Mouse (Mus musculus): ENCODE results near the gene Apon.
"Not testable (repeated sequence)": the region's sequence is repeated elsewhere in the genome, so short reads cannot be mapped to it uniquely, and the experiment has no call there.

Gene Apon

DNA sequence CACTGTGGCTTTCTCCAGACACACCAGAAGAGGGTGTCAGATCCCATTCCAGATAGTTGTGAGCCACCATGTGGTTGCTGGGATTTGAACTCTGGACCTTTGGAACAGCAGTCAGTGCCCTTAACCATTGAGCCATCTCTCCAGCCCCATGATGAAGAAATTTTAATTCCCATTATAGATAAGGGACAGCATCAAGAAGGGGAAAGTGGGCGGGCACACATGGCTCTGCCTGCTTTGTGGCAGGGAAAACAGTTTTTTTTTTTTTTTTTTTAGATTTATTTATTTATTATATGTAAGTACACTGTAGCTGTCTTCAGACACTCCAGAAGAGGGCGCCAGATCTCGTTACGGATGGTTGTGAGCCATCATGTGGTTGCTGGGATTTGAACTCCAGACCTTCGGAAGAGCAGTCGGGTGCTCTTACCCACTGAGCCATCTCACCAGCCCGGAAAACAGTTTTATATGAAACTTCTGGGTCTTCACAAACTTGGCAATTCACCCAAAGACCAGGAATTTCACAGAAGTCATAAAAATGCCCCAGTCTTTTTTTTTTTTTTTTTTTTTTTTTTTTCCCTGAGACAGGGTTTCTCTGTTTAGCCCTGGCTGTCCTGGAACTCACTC lies 19.0 kb downstream of the Apon start:
- not testable (repeated sequence) for DNase-seq (ENCODE audit: low spot score in 2 of 2)

DNA sequence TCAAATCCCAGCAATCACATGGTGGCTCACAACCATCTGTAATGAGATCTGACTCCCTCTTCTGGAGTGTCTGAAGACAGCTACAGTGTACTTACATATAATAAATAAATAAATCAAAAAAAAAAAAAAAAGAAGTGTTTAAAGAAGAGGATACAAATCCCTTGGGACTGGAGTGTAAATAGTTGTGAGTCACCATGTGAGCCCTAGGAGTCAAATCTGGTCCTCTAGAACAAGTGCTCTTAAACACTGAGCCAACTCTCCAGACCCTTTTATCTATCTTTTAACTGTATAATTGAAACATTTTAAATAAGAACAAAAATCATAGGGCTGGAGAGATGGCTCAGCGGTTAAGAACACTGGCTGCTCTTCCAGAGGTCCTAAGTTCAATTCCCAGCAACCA lies 21.5 kb downstream of the Apon start:
- DNase-seq (ENCODE audit: low spot score in 2 of 2): not testable (repeated sequence)

DNA sequence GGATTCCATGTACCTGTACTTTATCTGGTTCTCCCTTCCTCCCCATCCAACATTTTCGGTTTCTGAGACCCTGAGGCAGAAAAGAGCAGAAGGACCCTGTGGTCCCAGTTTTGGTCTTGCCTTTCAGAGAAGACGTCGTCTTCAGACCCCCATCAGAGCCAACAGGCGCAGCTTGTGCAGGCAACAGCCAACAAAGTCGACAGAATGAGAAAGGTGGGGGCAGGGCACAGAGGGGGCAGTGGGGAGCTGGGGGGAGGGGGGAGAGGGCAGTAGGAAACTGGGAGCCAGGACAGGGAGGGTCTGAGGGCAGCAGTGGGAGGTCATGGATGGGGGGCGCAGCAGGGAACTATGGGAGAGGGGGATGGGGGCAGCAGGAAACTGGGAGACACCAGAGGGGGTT lies 24.3 kb downstream of the Apon start:
- no peak for DNase-seq (ENCODE audit: low spot score in 2 of 2)

DNA sequence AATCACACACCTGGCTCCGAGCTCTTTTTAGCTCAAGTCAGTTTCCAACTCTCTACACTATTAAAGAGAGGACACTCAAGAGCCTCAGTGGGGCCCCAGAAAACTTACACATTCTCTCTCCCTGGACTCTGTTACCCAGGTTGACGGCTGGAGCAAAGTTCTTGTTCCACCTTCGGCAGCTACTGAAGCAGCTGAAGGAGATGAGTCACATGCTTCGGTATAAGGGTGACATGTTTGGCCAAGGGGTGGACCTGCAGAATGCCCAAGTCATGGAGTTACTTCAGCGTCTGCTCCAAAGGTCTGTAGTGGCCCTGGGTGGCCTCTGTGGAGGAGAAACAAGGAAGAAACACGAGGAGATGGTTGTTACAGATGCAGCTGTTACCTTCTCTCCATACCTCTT lies 27.0 kb downstream of the Apon start:
- DNase-seq (ENCODE audit: low spot score in 2 of 2): no peak

DNA sequence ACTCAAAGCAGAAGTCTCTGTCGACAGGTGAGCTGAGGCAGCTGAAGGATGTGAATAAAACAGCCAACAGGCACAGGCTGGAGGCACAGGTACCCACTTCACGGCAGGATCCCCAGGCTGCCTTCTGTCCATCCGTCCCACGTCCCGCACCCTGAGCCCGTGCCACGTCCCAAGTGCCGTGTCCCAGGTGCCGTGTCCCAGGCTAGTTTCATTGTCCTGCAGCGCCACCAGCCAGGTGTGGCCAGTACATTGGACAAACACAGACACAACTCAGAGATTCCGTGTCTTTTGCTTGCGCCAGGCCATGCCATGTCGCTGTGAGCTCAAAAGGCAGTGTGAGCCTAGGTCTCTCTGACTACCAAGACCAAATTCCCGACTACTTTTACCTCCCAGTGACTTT lies 27.8 kb downstream of the Apon start:
- DNase-seq (ENCODE audit: low spot score in 2 of 2): no peak

DNA sequence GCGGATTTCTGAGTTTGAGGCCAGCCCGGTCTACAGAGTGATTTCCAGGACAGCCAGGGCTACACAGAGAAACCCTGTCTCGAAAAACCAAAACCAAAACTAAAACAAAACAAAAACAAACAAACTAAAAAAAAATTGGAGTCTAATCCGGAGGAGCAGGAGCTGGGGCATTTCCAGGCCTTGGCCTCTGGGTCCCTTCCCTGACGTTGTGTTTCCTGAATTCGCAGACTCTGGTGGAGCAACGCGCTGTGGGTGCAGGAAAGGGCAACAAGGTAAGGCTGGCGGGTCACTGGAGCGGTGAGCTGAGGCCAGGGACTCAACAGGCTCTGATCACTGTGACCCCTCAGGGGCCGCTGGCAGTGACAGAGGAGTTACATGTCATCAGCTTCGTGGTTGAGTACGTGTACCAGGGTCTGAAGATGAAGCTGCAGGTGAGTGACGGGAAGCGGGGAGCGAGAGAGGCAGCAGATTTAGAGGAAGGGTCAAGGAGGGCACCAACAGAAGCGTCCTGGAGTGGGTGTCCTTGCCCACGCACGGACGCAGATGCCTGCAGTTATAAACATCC lies 29.1 kb downstream of the Apon start:
- DNase-seq (ENCODE audit: low spot score in 2 of 2): no peak

DNA sequence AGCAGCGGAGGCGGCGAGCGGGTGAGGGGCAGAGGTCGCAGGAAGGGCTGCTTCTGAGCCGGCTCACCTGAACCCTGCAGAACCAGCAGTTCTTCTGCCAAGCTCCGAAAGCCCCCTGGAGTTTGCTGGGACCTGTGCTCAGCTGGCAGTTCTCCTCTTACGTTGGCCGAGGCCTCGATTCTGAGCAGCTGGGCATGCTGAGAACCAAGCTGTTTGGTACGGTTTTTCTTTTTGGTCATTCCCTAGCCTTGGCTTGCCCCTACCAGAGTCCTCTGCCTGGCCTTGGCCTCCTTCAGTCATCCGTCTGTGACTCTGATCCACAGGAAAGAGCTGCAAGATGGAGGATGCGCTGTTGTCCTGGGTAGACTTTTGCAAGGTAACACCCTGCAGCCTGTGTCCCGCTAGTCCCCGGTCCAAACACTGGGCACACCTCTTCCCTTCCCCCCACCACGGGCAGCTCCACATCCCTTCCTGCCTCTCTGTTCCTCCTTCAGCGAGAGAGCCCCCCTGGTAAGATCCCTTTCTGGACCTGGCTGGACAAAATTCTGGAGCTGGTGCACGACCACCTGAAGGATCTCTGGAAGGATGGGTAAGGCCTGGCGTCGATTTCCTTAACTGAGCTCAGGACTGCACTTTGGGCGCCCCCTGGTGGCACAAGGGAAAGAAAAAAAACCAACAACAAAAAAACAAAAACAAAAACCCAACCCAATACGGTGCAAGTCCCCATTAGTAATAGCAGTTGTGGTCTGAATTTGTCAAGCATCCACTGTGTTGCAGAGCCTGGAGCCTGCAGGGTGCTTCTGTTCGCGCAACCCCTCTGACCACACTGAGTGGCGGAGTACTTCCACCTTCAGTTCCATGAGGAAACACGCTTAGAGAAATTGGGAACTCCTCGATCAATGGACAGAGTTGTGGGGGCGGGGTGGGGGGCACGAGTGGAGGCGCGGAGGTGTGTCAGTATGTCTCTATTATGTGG lies 30.0 kb downstream of the Apon start:
- peak; percentile 59 to 75 for DNase-seq (ENCODE audit: low spot score in 2 of 2)

DNA sequence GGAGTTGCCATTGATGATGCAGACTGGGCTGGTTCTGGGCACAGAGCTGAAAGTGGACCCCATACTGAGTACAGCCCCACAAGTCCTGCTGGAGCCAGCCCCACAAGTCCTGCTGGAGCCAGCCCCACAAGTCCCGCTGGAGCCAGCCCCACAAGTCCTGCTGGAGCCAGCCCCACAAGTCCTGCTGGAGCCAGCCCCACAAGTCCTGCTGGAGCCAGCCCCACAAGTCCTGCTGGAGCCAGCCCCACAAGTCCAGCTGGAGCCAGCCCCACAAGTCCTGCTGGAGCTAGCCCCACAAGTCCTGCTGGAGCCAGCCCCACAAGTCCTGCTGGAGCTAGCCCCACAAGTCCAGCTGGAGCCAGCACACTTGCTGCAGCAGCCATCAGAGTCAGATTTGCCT lies 36.7 kb downstream of the Apon start:
- not testable (repeated sequence) for DNase-seq (ENCODE audit: low spot score in 2 of 2)

DNA sequence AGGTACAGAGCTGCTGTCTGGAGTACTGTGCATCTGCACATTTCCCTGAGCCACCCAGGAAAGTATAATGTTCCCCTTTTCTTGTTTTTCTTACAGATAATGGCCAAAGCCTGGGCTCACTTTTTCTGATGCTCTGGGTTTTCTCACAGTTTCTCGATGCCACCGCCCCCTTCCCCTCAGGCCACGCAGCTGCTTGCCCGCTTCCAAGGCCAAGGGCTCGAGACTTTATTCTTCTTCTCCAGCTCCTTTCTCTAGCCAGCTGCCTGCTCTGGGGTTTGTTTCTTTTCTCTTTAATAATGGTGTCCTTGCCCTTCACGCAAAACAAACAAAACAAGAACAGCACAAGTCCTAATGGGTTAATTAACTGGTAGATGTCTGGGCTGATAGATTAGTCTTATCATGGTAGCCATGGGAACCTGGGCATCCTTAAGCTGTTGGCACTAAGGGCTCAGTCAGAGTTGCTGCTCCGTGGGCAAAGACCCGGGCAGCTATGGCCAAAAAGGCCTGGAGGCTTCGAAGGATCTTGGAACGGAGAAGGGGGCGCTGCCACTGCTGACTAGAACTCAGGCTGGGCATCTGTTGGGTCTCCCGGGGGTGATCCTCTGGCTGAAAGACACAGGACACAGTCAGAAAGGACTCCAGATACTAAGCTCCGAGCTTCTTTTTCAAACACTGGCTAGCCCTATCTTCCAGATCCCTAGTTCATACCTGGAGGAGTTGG lies 42.6 kb downstream of the Apon start:
- no peak for DNase-seq (ENCODE audit: low spot score in 2 of 2)

DNA sequence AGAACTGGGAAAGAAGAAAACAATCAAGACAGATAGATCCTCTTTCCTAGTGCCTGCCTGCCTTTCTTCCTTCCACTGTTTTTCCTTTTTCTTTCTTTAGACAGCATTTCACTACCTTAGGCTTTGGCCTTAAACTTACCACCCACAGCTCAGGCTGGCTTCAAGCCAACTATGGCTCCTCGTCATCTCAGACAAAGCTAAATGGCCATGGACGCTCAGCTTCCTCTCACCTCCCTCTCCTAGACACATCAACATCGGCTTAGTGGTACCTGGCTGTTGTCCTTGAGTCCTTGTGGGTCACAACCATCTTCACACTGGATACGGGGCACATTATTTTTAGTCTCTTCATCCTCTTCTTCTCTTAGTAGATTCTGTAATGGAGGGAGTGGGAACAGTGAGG lies 43.3 kb downstream of the Apon start:
- no peak for DNase-seq (ENCODE audit: low spot score in 2 of 2)

DNA sequence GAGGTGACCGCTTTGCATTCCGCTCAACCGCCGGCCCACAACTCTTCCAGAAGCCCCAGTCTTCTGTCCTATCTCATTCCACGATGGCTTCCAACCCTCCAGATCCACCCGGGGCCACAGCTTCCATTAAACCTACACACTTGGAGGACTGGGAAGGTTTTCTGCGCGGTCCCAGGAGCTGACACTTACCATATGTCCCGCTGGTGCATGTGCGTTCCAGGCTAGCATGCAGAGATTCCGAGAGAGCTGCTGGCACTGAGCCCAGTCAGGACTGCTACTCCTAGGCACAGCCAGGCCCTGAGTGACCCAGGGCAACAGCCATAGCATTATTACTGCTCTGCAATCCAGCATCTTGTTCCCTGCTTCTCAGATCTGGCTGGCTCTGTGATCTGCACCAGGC lies 43.7 kb downstream of the Apon start:
- no peak for DNase-seq (ENCODE audit: low spot score in 2 of 2)

DNA sequence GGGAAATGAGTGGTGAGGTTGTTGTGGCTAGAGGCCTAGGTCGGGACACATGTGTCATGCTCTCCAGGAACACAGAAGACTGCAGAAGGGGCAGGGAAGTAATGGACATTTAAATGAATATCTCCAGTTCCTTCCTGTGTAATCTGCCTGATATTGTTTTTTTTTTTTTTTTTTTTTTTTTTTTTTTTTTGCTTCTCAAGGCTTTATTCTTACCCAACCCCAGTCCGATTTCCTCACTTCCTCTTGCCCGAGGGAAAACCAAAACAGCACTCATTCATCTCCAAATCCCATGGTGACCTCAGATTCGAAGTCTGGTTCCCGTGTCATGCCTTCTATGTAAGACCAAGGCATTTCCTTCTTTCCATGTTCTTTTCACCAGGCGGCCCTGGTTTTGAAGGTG lies 44.3 kb downstream of the Apon start:
- DNase-seq (ENCODE audit: low spot score in 2 of 2): no peak

DNA sequence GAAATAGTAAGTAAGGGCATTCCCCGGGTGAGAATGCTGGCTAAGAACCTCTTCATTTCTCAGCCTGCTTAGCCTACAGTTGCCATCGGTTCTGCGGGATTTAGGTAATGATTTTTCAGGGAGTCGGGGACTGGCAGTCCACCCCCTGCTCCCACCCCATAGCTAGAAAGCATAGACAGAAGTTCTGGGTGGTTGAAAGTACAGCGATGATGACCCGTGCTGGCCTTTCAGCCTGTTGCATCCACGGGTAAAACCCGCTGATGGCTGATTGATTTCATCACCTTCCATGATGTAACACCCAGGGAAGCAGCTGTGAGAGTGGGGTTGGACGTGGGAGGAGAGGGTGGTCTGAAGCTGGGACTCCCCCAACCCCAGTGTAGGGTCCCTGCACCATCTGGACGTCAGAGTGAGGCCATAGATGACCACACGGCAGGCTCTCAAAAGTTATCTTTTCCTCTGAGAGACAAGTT lies 44.8 kb downstream of the Apon start, which contains the start of gene Il23a:
TSS of gene Il23a (minus strand) at position 51 of the 470 bp plus-strand sequence.
- DNase-seq (ENCODE audit: low spot score in 2 of 2): no peak

DNA sequence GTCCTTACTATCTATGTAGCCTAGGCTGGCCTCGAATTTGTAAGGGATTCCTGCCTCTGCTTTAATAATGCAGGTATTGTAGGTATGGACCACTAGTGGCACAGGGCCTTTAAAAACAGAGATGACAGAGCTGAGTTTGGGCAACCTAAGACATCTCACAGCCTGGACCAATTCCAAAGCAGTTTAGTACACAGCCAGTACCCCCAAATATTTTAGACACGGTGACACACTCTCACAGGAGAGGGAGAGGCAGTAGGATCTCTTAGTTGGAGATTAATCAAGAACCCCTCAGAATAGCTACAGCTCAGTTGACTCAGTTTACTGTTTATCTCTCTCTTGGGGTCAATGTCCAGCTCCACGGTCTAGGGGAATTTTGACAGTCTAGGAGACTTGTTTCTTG lies 48.5 kb downstream of the Apon start:
- DNase-seq (ENCODE audit: low spot score in 2 of 2): no peak

DNA sequence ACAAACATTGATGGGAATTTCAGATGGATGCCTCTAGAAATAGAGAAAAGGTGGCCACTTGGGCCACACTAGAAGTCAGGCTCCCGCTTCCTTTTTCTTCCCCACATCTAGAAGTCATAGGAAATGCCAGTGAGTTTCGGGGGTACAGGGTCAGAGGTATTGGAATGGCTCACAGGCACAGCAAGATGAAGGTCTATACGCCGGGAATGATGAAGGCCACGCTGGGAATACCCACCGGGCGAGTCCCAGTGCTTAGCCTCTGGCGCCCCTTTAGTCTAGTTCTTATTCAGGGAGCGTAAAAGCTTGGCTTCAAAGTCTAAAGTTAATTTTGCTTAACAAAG lies 48.9 kb downstream of the Apon start:
- DNase-seq (ENCODE audit: low spot score in 2 of 2): no peak

DNA sequence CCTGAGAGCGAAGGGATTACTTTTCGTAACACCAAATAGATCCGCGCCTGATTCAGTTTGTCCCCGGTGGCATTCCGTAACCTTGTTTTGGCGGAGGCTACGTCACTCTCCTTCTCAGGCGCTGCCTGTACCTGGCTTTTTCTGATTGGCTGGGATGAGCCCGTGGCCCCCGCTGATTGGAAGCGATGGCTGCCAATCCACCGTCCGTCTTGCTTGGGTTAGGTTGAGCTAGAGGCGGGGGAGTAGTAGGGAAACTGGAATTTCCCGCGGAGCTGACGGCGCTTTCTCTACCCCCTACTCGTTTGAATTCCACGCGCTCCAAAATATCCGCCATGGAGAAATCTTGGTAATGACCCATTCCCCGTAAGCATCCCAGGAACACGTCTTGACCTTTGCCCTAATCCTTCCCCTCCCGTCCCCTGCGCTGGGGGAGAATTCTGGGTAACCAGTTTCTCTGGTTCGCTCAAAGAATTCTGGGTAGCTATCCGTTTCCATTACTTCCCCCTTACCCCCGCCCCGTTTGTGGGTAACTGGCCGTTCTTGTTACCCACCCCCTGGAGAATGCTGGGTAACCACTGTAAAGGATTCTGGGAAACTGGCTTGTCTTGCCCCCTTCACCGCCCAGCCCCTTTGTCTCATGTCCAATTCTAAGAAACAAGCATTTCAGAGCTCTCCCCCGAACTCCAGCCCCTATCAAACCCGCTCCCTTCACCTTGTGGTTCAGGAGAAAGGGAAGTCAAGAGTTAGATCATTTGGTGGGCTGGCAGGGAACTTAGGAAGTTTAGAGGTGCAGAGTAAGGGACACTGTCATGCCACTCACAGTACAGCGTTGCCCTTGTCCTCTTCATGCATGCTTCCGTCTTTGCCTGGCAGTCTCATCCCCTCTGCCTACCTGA lies 49.5 kb downstream of the Apon start, which contains the start of gene Pan2:
TSS of gene Pan2 (plus strand) at position 210 of the 896 bp plus-strand sequence.
- peak; percentile 100 for DNase-seq (ENCODE audit: low spot score in 2 of 2)

All from right cerebral cortex, postnatal 10 days (tissue).